Mouse (Mus musculus): ENCODE data around the gene Mat2a. TPM values are rescaled to one million over a fixed set of nuclear protein-coding genes. Genes with fewer than 3 reads are reported as not detected.

The Mat2a gene
- total and polyA plus RNA-seq, 3 experiments = 166 to 456 (median 218) TPM

- Histone ChIP-seq H3K4me1 (ENCODE audit: control insufficient read depth in 1 of 2, insufficient read depth in 2 of 2) (peaks cover 3 to 12% of the 10 kb centered on the region in 2 experiments), H3K9ac (ENCODE audit: insufficient read depth, low read depth) (no peak overlapping the region), H3K27ac (ENCODE audit: insufficient read depth, low read depth) (no peak overlapping the region), H3K36me3 (replicated peaks in 1 of 2; ENCODE audit: control insufficient read depth in 1 of 2, insufficient read depth in 1 of 2, low read length in 1 of 2) (no peaks in the 10 kb centered on the region), H3K4me2 (ENCODE audit: insufficient read depth, low read depth, poor library complexity, severe bottlenecking) (no peak overlapping the region), H3K9me3 (replicated peaks; ENCODE audit: low read length) (no peaks in the 10 kb centered on the region), H3K79me2 (replicated peaks; ENCODE audit: control insufficient read depth, extremely low read depth, insufficient read depth, poor library complexity, severe bottlenecking) (no peaks in the 10 kb centered on the region), H3K27me3 (replicated peaks) (no peaks in the 10 kb centered on the region), H3K4me3 (replicated peaks in 1 of 3; ENCODE audit: low read depth in 2 of 3, low read length in 2 of 3, poor library complexity in 1 of 3) (no peak overlapping the region)
- in situ Hi-C loops (cut with MboI; ENCODE audit: low pct_ligation_motif_present, low pct_unique_long_range_greater_than_20kb, low sequenced_read_pairs) = no loop called here
- no peak for TF ChIP-seq GABPA (IDR thresholded peaks at IDR 0.05; ENCODE audit: insufficient replicate concordance, low read depth, low read length)
- TF ChIP-seq TCF12 (IDR thresholded peaks at IDR 0.05; ENCODE audit: low read depth, low read length) = no peak
- no peak for TF ChIP-seq ZMIZ1 (IDR thresholded peaks at IDR 0.05; ENCODE audit: low read depth, low read length)
- TF ChIP-seq JUN (IDR thresholded peaks at IDR 0.05; ENCODE audit: insufficient read depth, low read depth, low read length) = no peak
- TF ChIP-seq ELF1 (IDR thresholded peaks at IDR 0.05; ENCODE audit: low read depth, low read length) = no peak
- no peak for TF ChIP-seq CHD2 (IDR thresholded peaks at IDR 0.05; ENCODE audit: low read length)
- TF ChIP-seq TBP (conservative IDR thresholded peaks at IDR 0.05; ENCODE audit: low read depth, low read length) = no peak
- no peak for TF ChIP-seq RAD21 (IDR thresholded peaks at IDR 0.05; ENCODE audit: low read depth, low read length)
- TF ChIP-seq ZNF384 (IDR thresholded peaks at IDR 0.05; ENCODE audit: low read depth, low read length) = no peak
- TF ChIP-seq PAX5 (IDR thresholded peaks at IDR 0.05; ENCODE audit: low read length) = no peak
- no peak for TF ChIP-seq UBTF (IDR thresholded peaks at IDR 0.05; ENCODE audit: low read depth, low read length)
- no peak for TF ChIP-seq MAX (IDR thresholded peaks at IDR 0.05; ENCODE audit: low read length)
- no peak for TF ChIP-seq KAT2A (IDR thresholded peaks at IDR 0.05; ENCODE audit: insufficient replicate concordance, low read length)
- no peak for TF ChIP-seq HCFC1 (IDR thresholded peaks at IDR 0.05; ENCODE audit: low read depth, low read length)
- TF ChIP-seq E2F4 (IDR thresholded peaks at IDR 0.05; ENCODE audit: insufficient replicate concordance, low read depth, low read length) = no peak
- no peak for TF ChIP-seq CTCF (conservative IDR thresholded peaks at IDR 0.05 in 1 of 2, IDR thresholded peaks at IDR 0.05 in 1 of 2; ENCODE audit: low read depth in 2 of 2, low read length in 2 of 2)
- no peak for TF ChIP-seq POLR2A (IDR thresholded peaks at IDR 0.05; ENCODE audit: low read depth, low read length)
- no peak for TF ChIP-seq EP300 (IDR thresholded peaks at IDR 0.05; ENCODE audit: low read length)
- TF ChIP-seq MAFK (IDR thresholded peaks at IDR 0.05; ENCODE audit: insufficient replicate concordance, low read length) = no peak
- no peak for TF ChIP-seq RCOR1 (conservative IDR thresholded peaks at IDR 0.05; ENCODE audit: low read depth, low read length)
- DNase-seq (ENCODE audit: extremely low read depth) = no peak
- dilution Hi-C loops (cut with MboI; ENCODE audit: extremely low pct_ligation_motif_present, extremely low pct_unique_long_range_greater_than_20kb, low sequenced_read_pairs) = no loop called here
Measured at GRCm38 (mm10) chr6:72473264-72474041, 34.1 kb upstream of the Mat2a start.

GRCm38 (mm10) chr6:72466171-72466570, 26.8 kb upstream of the Mat2a start:
- TF ChIP-seq RCOR1 (conservative IDR thresholded peaks at IDR 0.05; ENCODE audit: low read depth, low read length) (no peak), CHD1 (IDR thresholded peaks at IDR 0.05; ENCODE audit: low read depth, low read length) (no peak), USF2 (conservative IDR thresholded peaks at IDR 0.05; ENCODE audit: low read depth, low read length) (no peak), NRF1 (IDR thresholded peaks at IDR 0.05; ENCODE audit: low read depth, low read length) (no peak), JUN (IDR thresholded peaks at IDR 0.05; ENCODE audit: insufficient read depth, low read depth, low read length) (no peak), EP300 (IDR thresholded peaks at IDR 0.05; ENCODE audit: low read length) (no peak), ELF1 (IDR thresholded peaks at IDR 0.05; ENCODE audit: low read depth, low read length) (no peak), UBTF (IDR thresholded peaks at IDR 0.05; ENCODE audit: low read depth, low read length) (no peak), POLR2AphosphoS2 (IDR thresholded peaks at IDR 0.05; ENCODE audit: low read depth, low read length) (no peak), BHLHE40 (IDR thresholded peaks at IDR 0.05; ENCODE audit: low read depth, low read length) (no peak), SMC3 (IDR thresholded peaks at IDR 0.05; ENCODE audit: low read depth, low read length) (no peak), USF1 (IDR thresholded peaks at IDR 0.05; ENCODE audit: low read depth, low read length) (no peak), JUND (conservative IDR thresholded peaks at IDR 0.05; ENCODE audit: low read depth, low read length) (no peak), NELFE (IDR thresholded peaks at IDR 0.05; ENCODE audit: low read depth, low read length) (no peak), IRF4 (IDR thresholded peaks at IDR 0.05; ENCODE audit: low read depth, low read length) (no peak), MYC (IDR thresholded peaks at IDR 0.05; ENCODE audit: low read depth, low read length) (no peak), E2F4 (IDR thresholded peaks at IDR 0.05; ENCODE audit: insufficient replicate concordance, low read depth, low read length) (no peak), ZKSCAN1 (IDR thresholded peaks at IDR 0.05; ENCODE audit: borderline replicate concordance, low read depth, low read length) (no peak)
- H3K4me2 ChIP-seq (ENCODE audit: insufficient read depth, low read depth, poor library complexity, severe bottlenecking) = no peak overlapping the region
- no peak for DNase-seq (ENCODE audit: extremely low read depth)
- H3K27me3 ChIP-seq (replicated peaks) = no peaks in the 10 kb centered on the region
- H3K27ac ChIP-seq (ENCODE audit: insufficient read depth, low read depth) = no peak overlapping the region
- H3K4me3 ChIP-seq (replicated peaks in 1 of 3; ENCODE audit: low read depth in 2 of 3, low read length in 2 of 3, poor library complexity in 1 of 3) = no peak overlapping the region
- no peaks in the 10 kb centered on the region for H3K36me3 ChIP-seq (replicated peaks in 1 of 2; ENCODE audit: control insufficient read depth in 1 of 2, insufficient read depth in 1 of 2, low read length in 1 of 2)
- H3K79me2 ChIP-seq (replicated peaks; ENCODE audit: control insufficient read depth, extremely low read depth, insufficient read depth, poor library complexity, severe bottlenecking) = no peaks in the 10 kb centered on the region
- peaks cover 2 to 40% of the 10 kb centered on the region in 2 experiments; a peak in 3 of 4 replicates for H3K4me1 ChIP-seq (ENCODE audit: control insufficient read depth in 1 of 2, insufficient read depth in 2 of 2)
- dilution Hi-C loops (cut with MboI; ENCODE audit: extremely low pct_ligation_motif_present, extremely low pct_unique_long_range_greater_than_20kb, low sequenced_read_pairs) = no loop called here
- H3K9ac ChIP-seq (ENCODE audit: insufficient read depth, low read depth) = no peak overlapping the region
- no peaks in the 10 kb centered on the region for H3K9me3 ChIP-seq (replicated peaks; ENCODE audit: low read length)
- in situ Hi-C loops (cut with MboI; ENCODE audit: low pct_ligation_motif_present, low pct_unique_long_range_greater_than_20kb, low sequenced_read_pairs) = no loop called here

All from CH12.LX (cell line).